Mouse (Mus musculus): ENCODE data around the gene Pnpo. TPM values are rescaled to one million over a fixed set of nuclear protein-coding genes. Genes with fewer than 3 reads are reported as not detected.

The Pnpo gene
- polyA plus RNA-seq, 1 experiment from 2014 or later = 22.3 TPM

DNA sequence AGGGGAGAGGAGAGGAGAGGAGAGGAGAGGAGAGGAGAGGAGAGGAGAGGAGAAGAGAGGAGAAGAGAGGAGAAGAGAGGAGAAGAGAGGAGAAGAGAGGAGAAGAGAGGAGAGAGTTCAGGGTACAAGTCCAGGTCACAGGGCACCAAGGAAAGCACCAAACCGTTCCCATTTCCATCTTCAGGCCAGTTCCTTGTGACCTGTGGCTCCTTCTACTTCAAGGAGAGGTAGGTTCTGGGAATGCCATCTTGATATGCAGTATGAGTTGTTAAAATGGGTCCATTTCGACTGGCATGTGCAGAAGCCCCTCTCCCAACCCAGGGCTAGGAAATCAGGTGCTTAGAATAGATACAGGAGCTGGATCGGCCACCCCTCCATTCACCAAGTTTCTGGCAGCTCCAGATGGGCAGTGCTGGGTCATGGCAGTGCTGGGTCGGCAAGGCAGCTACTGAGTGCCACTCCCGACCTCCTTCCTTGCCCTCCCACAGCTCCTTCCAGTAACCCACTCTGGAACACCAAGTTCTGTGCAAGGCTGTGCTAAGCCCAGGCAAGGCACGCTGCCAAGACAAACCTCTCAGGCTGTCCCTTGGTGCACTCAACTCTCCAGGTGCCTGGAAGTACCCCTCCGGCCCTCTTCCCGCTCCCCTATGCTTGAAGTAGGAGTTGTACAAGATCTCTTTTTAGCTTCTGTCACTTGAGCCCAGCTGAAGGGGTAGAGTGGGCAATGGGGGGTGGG is 12.3 kb downstream of the Pnpo start:
- H3K4me1 ChIP-seq (replicated peaks) = 0 out of 2 replicates have a peak, but pooled peaks cover 8% of the 10 kb centered on the region
- WGBS = 61% methylated on average over 8 of the region's 8 CpGs
- no peak overlapping the region for H3K4me2 ChIP-seq
- no peaks in the 10 kb centered on the region for H3K9me3 ChIP-seq
- H3K4me3 ChIP-seq = no peak overlapping the region
- peaks cover 29% of the 10 kb centered on the region for H3K27me3 ChIP-seq
- H3K27ac ChIP-seq (replicated peaks) = no peak overlapping the region
- no peaks in the 10 kb centered on the region for H3K36me3 ChIP-seq
- H3K9ac ChIP-seq = no peak overlapping the region
- no peak for ATAC-seq (ENCODE audit: low read depth)

DNA sequence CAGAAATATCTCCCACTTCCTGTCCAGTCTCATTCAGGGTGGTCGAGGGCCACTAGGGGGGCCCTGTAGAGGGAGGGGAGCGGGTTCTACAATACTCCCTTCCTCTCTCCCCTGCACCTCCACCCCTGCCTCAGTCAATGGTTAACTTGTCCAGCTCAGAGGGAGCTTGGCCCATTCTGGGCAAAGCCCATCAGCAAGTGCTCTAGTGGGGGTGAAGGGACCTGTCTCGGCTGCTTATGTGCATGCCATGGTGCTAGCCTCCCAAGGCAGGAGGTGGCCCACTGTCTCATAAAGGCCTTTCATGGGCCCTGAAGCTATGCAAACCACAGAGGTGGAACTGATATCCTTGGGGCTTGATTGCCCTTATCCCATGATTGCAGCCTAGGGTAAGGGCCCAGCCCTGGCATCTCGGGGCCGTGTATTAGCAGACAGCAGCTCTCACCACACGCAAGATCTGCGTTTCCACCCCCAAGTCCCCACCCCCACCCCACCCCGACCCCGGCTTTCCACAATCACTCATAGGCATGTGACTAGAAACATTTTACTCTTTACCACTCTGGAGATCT is 13.9 kb downstream of the Pnpo start:
- Histone ChIP-seq H3K27me3 (peaks cover 29% of the 10 kb centered on the region), H3K9ac (no peak overlapping the region), H3K9me3 (no peaks in the 10 kb centered on the region), H3K4me2 (no peak overlapping the region), H3K36me3 (no peaks in the 10 kb centered on the region), H3K4me3 (no peak overlapping the region), H3K4me1 (replicated peaks) (0 out of 2 replicates have a peak, but pooled peaks cover 6% of the 10 kb centered on the region), H3K27ac (replicated peaks) (no peak overlapping the region)
- ATAC-seq (ENCODE audit: low read depth) = no peak
- 70% methylated on average over 9 of the region's 9 CpGs for WGBS

DNA sequence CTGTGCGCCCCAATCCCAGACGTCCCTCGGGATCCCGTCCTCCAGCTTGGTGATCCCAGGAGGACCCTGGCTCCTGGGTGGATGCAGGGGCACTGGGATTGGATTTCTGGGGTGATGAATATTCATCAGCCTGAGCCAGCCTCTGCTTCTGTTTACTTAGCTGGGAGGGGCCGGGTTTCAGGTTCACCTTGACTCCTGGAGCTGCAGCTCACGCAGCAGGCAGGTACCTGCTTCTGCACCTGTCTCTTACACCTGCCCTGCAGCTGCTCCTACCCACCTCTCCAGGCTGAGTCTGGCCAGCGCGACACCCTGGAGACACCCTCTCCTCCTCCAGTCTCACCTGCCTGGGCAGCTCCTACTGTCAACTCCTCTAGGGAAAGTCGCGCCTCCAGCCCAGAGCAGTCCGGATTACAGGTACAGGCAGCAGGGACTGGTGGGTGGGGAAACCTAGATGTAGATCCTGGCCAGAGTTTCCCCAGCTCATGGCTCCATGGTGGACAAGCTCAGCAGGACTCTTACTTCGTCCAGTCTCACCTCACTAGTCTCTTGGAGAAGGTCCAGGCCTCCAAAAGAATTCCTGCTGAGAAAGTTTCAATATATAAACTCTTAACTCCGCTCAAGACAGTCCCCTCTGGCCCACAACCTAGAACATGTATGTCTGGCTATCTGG is 14.6 kb downstream of the Pnpo start:
- Histone ChIP-seq H3K4me3 (no peak overlapping the region), H3K9ac (0 out of 2 replicates have a peak overlapping the region, but pooled peaks have one; percentile 8), H3K9me3 (no peaks in the 10 kb centered on the region), H3K27ac (replicated peaks) (no peak overlapping the region), H3K27me3 (peaks cover 29% of the 10 kb centered on the region), H3K4me1 (replicated peaks) (0 out of 2 replicates have a peak, but pooled peaks cover under 1% of the 10 kb centered on the region), H3K4me2 (no peak overlapping the region), H3K36me3 (no peaks in the 10 kb centered on the region)
- ATAC-seq (ENCODE audit: low read depth) = no peak
- 17% methylated on average over 13 of the region's 13 CpGs for WGBS

- H3K36me3 ChIP-seq = no peaks in the 10 kb centered on the region
- H3K9ac ChIP-seq = 0 out of 2 replicates have a peak overlapping the region, but pooled peaks have one; percentile 8
- H3K4me1 ChIP-seq (replicated peaks) = no peaks in the 10 kb centered on the region
- no peak overlapping the region for H3K27ac ChIP-seq (replicated peaks)
- H3K27me3 ChIP-seq = peaks cover 29% of the 10 kb centered on the region
- no peak overlapping the region for H3K4me2 ChIP-seq
- H3K9me3 ChIP-seq = no peaks in the 10 kb centered on the region
- 11% methylated on average over 5 of the region's 5 CpGs for WGBS
- no peak overlapping the region for H3K4me3 ChIP-seq
- ATAC-seq (ENCODE audit: low read depth) = no peak
These were observed 15.1 kb downstream of the Pnpo start for GRCm38 (mm10) chr11:96928691-96929090.

DNA sequence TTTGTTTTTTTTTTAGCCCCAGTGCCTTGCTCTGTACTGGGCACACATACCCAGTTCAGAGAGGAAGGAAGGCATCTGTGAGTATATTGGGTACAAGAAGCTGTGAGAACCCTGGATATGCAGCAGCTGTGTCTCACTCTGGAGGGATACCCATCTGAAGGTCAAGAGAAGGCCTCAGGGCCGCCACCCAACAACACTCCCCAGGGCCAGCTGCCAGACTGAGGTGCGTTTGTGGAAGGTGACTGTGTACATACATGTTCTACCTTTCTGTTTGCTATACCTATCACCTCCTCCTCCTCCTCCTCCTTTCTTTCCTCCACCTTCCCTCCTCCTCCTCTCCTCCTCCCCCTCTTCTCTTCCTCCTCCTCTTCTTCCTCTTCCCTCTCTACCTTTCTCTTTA is 15.7 kb downstream of the Pnpo start, which contains the start of gene Prr15l:
TSS of gene Prr15l (plus strand) at position 17 of the 400 bp plus-strand sequence.
- H3K9ac ChIP-seq = 0 out of 2 replicates have a peak within 1 kb of the TSS, but pooled peaks have one; percentile 8
- WGBS = 76% methylated on average over 2 of the region's 2 CpGs

DNA sequence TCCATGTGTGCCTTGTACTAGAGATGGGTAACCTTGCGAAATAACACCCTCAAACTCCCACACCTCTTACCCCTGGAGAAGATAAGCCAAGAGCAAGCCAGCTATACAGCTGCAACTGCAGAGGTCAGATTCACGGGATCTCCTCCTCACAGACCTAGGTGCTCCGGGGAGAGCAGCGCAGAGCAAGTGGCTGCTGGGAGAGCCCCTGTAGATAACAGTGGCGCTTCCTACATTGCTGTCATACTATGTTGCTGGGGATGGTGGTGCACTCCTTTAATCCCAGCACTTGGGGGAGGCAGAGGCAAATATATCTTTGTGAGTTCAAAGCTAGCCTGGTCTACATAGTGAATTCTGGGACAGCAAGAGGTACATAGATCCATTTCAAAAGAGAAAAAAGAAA is 17.2 kb downstream of the Pnpo start:
- Histone ChIP-seq H3K4me1 (replicated peaks) (no peaks in the 10 kb centered on the region), H3K4me2 (no peak overlapping the region), H3K27ac (replicated peaks) (no peak overlapping the region), H3K9me3 (no peaks in the 10 kb centered on the region), H3K9ac (no peak overlapping the region), H3K36me3 (no peaks in the 10 kb centered on the region), H3K27me3 (peaks cover 29% of the 10 kb centered on the region), H3K4me3 (no peak overlapping the region)
- WGBS = 84% methylated on average over 5 of the region's 5 CpGs
- ATAC-seq (ENCODE audit: low read depth) = no peak

More for the DNA sequence above, 15.7 kb downstream of the Pnpo start, which contains the start of gene Prr15l:
- H3K27me3 ChIP-seq = peaks cover 29% of the 10 kb centered on the region
- no peaks in the 10 kb centered on the region for H3K36me3 ChIP-seq
- H3K4me3 ChIP-seq = no peak within 1 kb of the TSS
- H3K9me3 ChIP-seq = no peaks in the 10 kb centered on the region
- H3K4me1 ChIP-seq (replicated peaks) = no peaks in the 10 kb centered on the region
- no peak within 1 kb of the TSS for H3K27ac ChIP-seq (replicated peaks)
- no peak within 1 kb of the TSS for H3K4me2 ChIP-seq
- ATAC-seq (ENCODE audit: low read depth) = no peak

DNA sequence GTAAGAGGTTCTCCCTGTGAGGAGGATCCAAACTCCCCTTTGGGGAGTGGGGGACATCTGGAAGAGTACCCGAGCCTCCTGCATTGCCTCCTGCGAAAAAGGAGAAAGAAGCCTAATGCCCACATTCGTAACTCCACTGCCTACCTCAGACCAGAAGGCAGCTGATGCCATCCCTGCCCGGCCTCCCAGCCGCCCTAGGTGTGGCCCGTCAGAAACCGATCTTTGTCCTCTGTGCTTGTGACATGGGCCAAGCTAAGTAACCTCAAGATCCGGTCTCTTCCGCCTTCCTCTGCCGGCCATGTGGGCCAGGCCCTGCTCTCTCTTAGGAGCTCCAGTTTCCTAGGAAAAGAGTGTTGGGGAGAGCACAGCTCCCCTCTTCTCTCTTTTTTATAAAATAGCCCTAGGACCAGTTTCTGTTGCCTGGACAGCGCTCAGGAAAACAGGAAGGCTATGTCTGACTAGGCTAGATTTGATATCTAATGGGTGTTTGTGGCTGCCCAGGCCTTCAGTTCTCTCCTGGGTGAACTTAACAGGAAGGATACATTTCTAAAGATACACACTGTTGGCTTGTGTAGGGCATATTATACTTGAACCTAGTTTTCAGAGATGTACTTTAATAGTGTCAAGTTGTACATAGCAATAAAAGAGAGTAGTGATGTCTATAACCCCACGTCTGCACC is 18.2 kb downstream of the Pnpo start:
- no peak for ATAC-seq (ENCODE audit: low read depth)
- no peaks in the 10 kb centered on the region for H3K36me3 ChIP-seq
- H3K4me2 ChIP-seq = no peak overlapping the region
- H3K4me1 ChIP-seq (replicated peaks) = no peaks in the 10 kb centered on the region
- WGBS = 88% methylated on average over 12 of the region's 12 CpGs
- H3K27ac ChIP-seq (replicated peaks) = no peak overlapping the region
- H3K4me3 ChIP-seq = no peak overlapping the region
- peaks cover 31% of the 10 kb centered on the region for H3K27me3 ChIP-seq
- H3K9ac ChIP-seq = no peak overlapping the region
- H3K9me3 ChIP-seq = no peaks in the 10 kb centered on the region

- no peak overlapping the region for H3K27ac ChIP-seq (replicated peaks)
- ATAC-seq (ENCODE audit: low read depth) = no peak
These were observed 18.9 kb downstream of the Pnpo start for GRCm38 (mm10) chr11:96924861-96925260.

GRCm38 (mm10) chr11:96919003-96919402 is 24.8 kb downstream of the Pnpo start:
- Histone ChIP-seq H3K4me3 (no peak overlapping the region), H3K9ac (no peak overlapping the region), H3K27me3 (peaks cover 2% of the 10 kb centered on the region; the same call in 1 of the 2 replicates), H3K4me1 (replicated peaks) (peaks cover 14% of the 10 kb centered on the region), H3K27ac (replicated peaks) (no peak overlapping the region), H3K9me3 (no peaks in the 10 kb centered on the region), H3K4me2 (no peak overlapping the region), H3K36me3 (no peaks in the 10 kb centered on the region)
- WGBS = 62% methylated on average over 6 of the region's 6 CpGs
- ATAC-seq (ENCODE audit: low read depth) = no peak

More at GRCm38 (mm10) chr11:96924861-96925260, 18.9 kb downstream of the Pnpo start:
- H3K27me3 ChIP-seq = peaks cover 28% of the 10 kb centered on the region
- no peaks in the 10 kb centered on the region for H3K4me1 ChIP-seq (replicated peaks)
- no peaks in the 10 kb centered on the region for H3K36me3 ChIP-seq
- no peak overlapping the region for H3K4me2 ChIP-seq
- WGBS = 84% methylated on average over 11 of the region's 11 CpGs
- no peak overlapping the region for H3K4me3 ChIP-seq
- H3K9ac ChIP-seq = no peak overlapping the region
- no peaks in the 10 kb centered on the region for H3K9me3 ChIP-seq

DNA sequence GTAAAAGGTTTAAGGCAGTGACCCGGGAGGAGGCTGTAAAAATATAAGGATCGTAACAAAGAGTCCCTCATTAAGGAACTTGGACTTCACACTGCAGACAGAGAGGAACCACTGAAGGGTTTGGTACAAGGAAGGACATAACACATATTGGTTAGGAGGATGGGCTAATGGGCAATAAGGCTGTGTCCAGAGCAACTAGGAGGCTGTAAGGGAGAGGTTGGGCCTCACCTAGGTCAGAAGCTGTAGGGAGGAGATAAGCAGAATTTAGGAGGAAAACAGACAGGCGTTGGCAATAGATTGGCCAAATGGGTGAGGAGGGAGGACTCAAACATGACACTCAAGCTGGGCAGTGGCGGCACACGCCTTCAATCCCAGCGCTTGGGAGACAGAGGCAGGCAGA is 26.4 kb downstream of the Pnpo start:
- ATAC-seq (ENCODE audit: low read depth) = no peak
- no peak overlapping the region for H3K4me3 ChIP-seq
- 0 out of 2 replicates have a peak, but pooled peaks cover 11% of the 10 kb centered on the region for H3K36me3 ChIP-seq
- peaks cover 14% of the 10 kb centered on the region for H3K4me1 ChIP-seq (replicated peaks)
- peaks cover 2% of the 10 kb centered on the region; the same call in 1 of the 2 replicates for H3K27me3 ChIP-seq
- WGBS = 92% methylated on average over 6 of the region's 6 CpGs
- no peaks in the 10 kb centered on the region for H3K9me3 ChIP-seq
- H3K9ac ChIP-seq = no peak overlapping the region
- H3K27ac ChIP-seq (replicated peaks) = no peak overlapping the region
- H3K4me2 ChIP-seq = no peak overlapping the region

DNA sequence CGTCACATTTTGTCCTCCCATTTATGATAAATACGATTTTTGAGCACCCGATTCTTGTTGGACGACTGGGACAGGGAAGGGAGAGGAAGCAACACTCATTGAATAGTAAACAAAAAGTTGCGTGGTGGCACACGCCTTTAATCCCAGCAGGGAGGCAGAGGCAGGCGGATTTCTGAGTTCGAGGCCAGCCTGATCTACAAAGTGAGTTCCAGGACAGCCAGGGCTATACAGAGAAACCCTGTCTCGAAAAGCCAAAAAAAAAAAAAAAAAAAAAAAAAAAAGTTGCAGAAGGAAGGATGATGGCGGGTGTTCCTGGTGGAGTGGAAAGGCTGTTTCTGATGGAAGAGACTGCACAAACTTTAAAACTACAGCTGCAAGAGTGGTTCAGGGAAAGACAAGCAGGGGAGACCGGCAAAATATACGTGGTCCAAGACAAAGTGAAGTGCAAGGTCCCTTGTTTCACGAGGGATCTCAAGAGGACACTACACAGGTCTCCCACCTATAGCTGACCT is 26.8 kb downstream of the Pnpo start:
- H3K27me3 ChIP-seq = peaks cover 2% of the 10 kb centered on the region; the same call in 1 of the 2 replicates
- peak; percentile 1; the same call in 1 of the 2 replicates for ATAC-seq (ENCODE audit: low read depth)
- 34% methylated on average over 13 of the region's 13 CpGs for WGBS
- H3K9me3 ChIP-seq = no peaks in the 10 kb centered on the region
- H3K4me1 ChIP-seq (replicated peaks) = peaks cover 14% of the 10 kb centered on the region
- peaks cover 15% of the 10 kb centered on the region for H3K36me3 ChIP-seq
- H3K4me2 ChIP-seq = peak overlapping the region; percentile 49
- H3K4me3 ChIP-seq = peak overlapping the region; percentile 21; the same call in 1 of the 2 replicates
- 0 out of 2 replicates have a peak overlapping the region, but pooled peaks have one; percentile 26 for H3K9ac ChIP-seq
- H3K27ac ChIP-seq (replicated peaks) = no peak overlapping the region
